Mouse (Mus musculus): ENCODE data around the gene Capn12. TPM values are rescaled to one million over a fixed set of nuclear protein-coding genes. Genes with fewer than 3 reads are reported as not detected.
A peak's percentile ranks its signal among the peaks of the same experiment; 100 is the strongest.

Capn12 gene
- total and polyA plus RNA-seq, 2 experiments from 2014 or later, result 0.38 to 0.41 TPM

DNA sequence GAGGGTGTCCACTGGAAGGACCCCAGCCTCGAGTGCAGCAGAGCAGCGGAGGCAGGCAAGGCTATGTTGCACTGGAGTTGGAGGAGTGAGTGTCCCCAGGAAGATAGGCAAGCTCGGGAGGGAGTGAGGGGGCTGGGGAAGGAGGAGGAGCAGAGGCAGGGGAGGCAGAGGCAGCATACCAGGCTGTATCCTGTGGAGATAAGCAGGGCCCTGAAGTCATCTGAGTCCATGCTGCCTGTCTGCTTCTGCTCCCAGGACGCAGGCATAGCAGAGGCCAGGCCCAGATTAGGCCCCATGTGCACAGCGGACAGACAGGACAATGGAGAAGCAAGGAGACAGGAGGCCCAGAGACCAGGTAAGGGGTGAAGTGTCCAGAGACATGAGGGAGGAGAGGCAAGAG, 13.7 kb downstream of the Capn12 start:
- H3K9me3 ChIP-seq (ENCODE audit: low read length), result no peaks in the 10 kb centered on the region
- DNase-seq (ENCODE audit: low spot score), result no peak
- no peak overlapping the region for H3K4me3 ChIP-seq (ENCODE audit: low read depth, low read length)
- no peak overlapping the region for H3K4me2 ChIP-seq (ENCODE audit: low read depth, low read length, poor library complexity, severe bottlenecking)
- H3K4me1 ChIP-seq (ENCODE audit: insufficient read depth, low read length), result no peaks in the 10 kb centered on the region
- ATAC-seq (ENCODE audit: low FRiP score), result no peak
- H3K27ac ChIP-seq (ENCODE audit: low read depth, low read length), result no peak overlapping the region
- WGBS, result 51% methylated on average over 5 of the region's 5 CpGs
- no peak for TF ChIP-seq CTCF (IDR thresholded peaks at IDR 0.05)
- no peaks in the 10 kb centered on the region for H3K27me3 ChIP-seq (ENCODE audit: insufficient read depth, low read length)
- no peak overlapping the region for H3K9ac ChIP-seq (replicated peaks; ENCODE audit: low read length, poor library complexity, severe bottlenecking)
- peaks cover 87% of the 10 kb centered on the region for H3K36me3 ChIP-seq (ENCODE audit: insufficient read depth, low read length)

DNA sequence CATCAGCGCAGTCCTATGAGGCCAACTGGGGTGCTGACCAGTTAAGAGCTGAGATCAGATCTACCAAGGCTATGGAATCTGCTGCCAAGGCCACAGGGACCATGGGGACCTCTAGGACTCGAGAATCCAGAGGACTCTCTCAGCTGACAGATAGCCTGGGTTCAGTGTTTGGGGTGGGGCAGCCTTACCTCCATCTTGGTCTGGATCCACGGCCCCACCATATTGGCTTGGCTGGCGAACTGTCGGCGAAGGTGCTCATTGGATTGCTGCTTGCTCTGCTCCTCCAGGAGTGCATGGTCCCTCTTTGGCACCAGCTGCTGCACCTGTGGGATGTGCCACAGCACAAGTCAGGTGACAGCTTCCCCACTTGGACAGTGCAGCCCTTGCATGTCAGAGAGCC, 16.4 kb downstream of the Capn12 start:
- Histone ChIP-seq H3K9me3 (ENCODE audit: low read length) (no peaks in the 10 kb centered on the region), H3K27ac (ENCODE audit: low read depth, low read length) (no peak overlapping the region), H3K4me1 (ENCODE audit: insufficient read depth, low read length) (no peaks in the 10 kb centered on the region), H3K36me3 (ENCODE audit: insufficient read depth, low read length) (peaks cover 91% of the 10 kb centered on the region), H3K9ac (replicated peaks; ENCODE audit: low read length, poor library complexity, severe bottlenecking) (no peak overlapping the region), H3K4me3 (ENCODE audit: low read depth, low read length) (no peak overlapping the region), H3K4me2 (ENCODE audit: low read depth, low read length, poor library complexity, severe bottlenecking) (no peak overlapping the region), H3K27me3 (ENCODE audit: insufficient read depth, low read length) (no peaks in the 10 kb centered on the region)
- no peak for TF ChIP-seq CTCF (IDR thresholded peaks at IDR 0.05)
- DNase-seq (ENCODE audit: low spot score), result no peak
- WGBS, result 93% methylated on average over 6 of the region's 6 CpGs
- no peak for ATAC-seq (ENCODE audit: low FRiP score)

DNA sequence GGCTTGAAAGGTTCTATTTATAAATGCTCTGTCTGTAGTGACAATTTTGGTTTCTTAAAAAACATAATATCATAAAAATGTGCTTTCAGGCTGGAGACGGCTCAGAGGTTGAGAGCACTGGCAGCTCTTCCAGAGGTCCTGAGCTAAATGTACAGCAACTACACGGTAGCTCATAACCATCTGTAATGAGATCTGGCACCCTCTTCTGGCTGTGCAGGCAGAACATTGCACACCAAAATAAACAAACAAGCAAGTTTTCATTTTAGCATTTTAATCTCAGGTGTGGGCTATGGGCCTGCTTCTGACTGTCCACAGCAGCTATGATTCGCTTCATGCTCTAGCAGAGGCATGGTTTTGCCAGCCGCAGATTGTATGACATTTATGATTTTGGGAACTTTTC, 18.8 kb downstream of the Capn12 start:
- no peaks in the 10 kb centered on the region for H3K27me3 ChIP-seq (ENCODE audit: insufficient read depth, low read length)

DNA sequence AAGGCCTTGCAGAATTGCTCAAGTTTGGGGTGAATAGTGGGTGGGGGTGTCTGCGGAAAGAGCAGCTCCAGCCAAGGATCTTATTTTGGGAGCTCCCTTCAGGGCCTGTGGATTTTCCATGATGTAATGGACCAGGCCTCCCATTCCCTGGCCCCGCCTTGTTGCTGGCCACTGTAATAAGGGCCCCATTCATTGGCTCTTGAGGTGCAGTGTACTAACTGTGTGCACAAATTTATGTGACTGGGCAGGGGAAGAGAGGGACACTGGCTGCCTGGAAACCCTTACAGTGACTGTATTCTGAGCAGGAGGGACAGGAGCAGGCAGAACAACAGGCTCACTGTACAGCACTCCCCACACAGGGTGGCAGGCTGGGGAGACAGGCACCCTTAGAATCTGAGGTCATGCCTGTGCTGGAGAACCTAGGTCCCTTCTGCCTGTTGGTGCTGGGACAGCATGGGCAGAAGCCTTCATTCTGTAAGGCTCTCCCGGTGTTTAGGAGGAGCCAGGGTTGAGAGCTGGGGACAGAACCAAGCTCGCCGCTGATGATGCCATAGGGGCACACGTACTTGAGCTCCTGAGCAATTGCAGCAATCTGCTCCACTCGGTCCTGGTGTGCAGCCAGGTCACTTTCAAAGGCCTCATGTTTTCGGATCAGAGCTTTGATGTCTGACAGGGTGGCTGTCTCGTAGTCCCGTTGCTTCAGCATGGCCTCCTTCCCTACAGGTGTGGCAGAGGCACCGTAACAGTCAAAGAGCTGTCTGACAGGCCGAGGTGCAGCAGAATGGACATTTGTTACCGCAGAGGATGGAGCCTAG, 20.3 kb downstream of the Capn12 start:
- WGBS, result 89% methylated on average over 13 of the region's 13 CpGs
- no peak overlapping the region for H3K27ac ChIP-seq (ENCODE audit: low read depth, low read length)
- no peak overlapping the region for H3K9ac ChIP-seq (replicated peaks; ENCODE audit: low read length, poor library complexity, severe bottlenecking)
- H3K36me3 ChIP-seq (ENCODE audit: insufficient read depth, low read length), result peaks cover 94% of the 10 kb centered on the region
- ATAC-seq (ENCODE audit: low FRiP score), result no peak
- H3K4me2 ChIP-seq (ENCODE audit: low read depth, low read length, poor library complexity, severe bottlenecking), result no peak overlapping the region
- no peaks in the 10 kb centered on the region for H3K27me3 ChIP-seq (ENCODE audit: insufficient read depth, low read length)
- no peak for DNase-seq (ENCODE audit: low spot score)
- TF ChIP-seq CTCF (IDR thresholded peaks at IDR 0.05), result no peak
- no peaks in the 10 kb centered on the region for H3K9me3 ChIP-seq (ENCODE audit: low read length)
- H3K4me1 ChIP-seq (ENCODE audit: insufficient read depth, low read length), result no peaks in the 10 kb centered on the region
- H3K4me3 ChIP-seq (ENCODE audit: low read depth, low read length), result no peak overlapping the region

More for the DNA sequence above, 18.8 kb downstream of the Capn12 start:
- 88% methylated on average over 4 of the region's 4 CpGs for WGBS
- Histone ChIP-seq H3K4me1 (ENCODE audit: insufficient read depth, low read length) (no peaks in the 10 kb centered on the region), H3K9me3 (ENCODE audit: low read length) (no peaks in the 10 kb centered on the region), H3K36me3 (ENCODE audit: insufficient read depth, low read length) (peaks cover 95% of the 10 kb centered on the region), H3K9ac (replicated peaks; ENCODE audit: low read length, poor library complexity, severe bottlenecking) (no peak overlapping the region), H3K27ac (ENCODE audit: low read depth, low read length) (no peak overlapping the region), H3K4me3 (ENCODE audit: low read depth, low read length) (no peak overlapping the region), H3K4me2 (ENCODE audit: low read depth, low read length, poor library complexity, severe bottlenecking) (no peak overlapping the region)
- ATAC-seq (ENCODE audit: low FRiP score) (no peak), DNase-seq (ENCODE audit: low spot score) (no peak)
- TF ChIP-seq CTCF (IDR thresholded peaks at IDR 0.05), result peak; percentile 39

DNA sequence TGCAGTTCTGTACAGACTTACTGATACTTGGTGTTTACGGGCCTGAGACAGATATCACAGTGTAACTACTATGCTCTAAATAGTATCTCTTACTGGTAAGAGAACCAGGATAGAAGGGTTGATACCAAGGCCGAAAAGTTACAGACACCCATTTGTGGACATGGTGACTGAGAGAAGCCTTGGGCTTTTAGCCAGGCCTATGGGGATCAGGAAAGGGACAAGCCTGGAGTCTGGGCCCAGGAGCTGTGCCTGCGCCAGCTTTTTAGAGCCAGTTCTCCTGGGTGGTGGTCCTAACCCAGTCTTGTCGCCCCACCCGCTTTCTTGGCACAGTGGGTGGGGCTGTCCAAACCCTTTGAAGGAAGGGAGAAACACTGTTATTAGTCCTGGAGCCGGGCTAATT, 21.0 kb downstream of the Capn12 start:
- no peaks in the 10 kb centered on the region for H3K27me3 ChIP-seq (ENCODE audit: insufficient read depth, low read length)
- no peak overlapping the region for H3K4me3 ChIP-seq (ENCODE audit: low read depth, low read length)
- no peaks in the 10 kb centered on the region for H3K9me3 ChIP-seq (ENCODE audit: low read length)
- no peak for DNase-seq (ENCODE audit: low spot score)
- no peak overlapping the region for H3K9ac ChIP-seq (replicated peaks; ENCODE audit: low read length, poor library complexity, severe bottlenecking)
- no peak overlapping the region for H3K27ac ChIP-seq (ENCODE audit: low read depth, low read length)
- 88% methylated on average over 6 of the region's 6 CpGs for WGBS
- peaks cover 94% of the 10 kb centered on the region for H3K36me3 ChIP-seq (ENCODE audit: insufficient read depth, low read length)
- TF ChIP-seq CTCF (IDR thresholded peaks at IDR 0.05), result no peak
- H3K4me1 ChIP-seq (ENCODE audit: insufficient read depth, low read length), result no peaks in the 10 kb centered on the region
- no peak overlapping the region for H3K4me2 ChIP-seq (ENCODE audit: low read depth, low read length, poor library complexity, severe bottlenecking)
- ATAC-seq (ENCODE audit: low FRiP score), result no peak

DNA sequence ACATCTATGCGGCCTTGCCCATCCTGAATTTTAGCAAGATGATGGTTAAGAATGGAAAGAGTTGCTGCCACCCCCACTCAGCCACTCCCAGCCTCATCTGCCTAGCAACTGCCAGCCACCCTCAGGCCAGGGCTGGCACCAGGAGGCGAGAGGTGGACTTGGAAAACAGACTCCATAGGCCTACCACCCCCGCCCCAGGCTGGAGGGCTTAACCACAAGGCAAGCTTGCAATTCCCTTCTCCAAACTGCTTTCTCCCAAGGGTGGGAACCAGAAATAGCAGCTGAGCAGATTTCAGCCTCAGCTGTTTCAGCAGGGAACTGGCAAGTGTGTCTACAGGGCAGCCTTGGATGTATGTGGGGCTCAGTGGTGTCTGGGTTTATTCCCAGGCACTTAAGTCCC, 21.6 kb downstream of the Capn12 start:
- no peak for DNase-seq (ENCODE audit: low spot score)
- WGBS, result 90% methylated on average over 3 of the region's 3 CpGs
- H3K36me3 ChIP-seq (ENCODE audit: insufficient read depth, low read length), result peaks cover 94% of the 10 kb centered on the region

More for the DNA sequence above, 21.6 kb downstream of the Capn12 start:
- ATAC-seq (ENCODE audit: low FRiP score), result no peak
- H3K27ac ChIP-seq (ENCODE audit: low read depth, low read length), result no peak overlapping the region
- no peaks in the 10 kb centered on the region for H3K27me3 ChIP-seq (ENCODE audit: insufficient read depth, low read length)
- TF ChIP-seq CTCF (IDR thresholded peaks at IDR 0.05), result no peak
- no peak overlapping the region for H3K4me3 ChIP-seq (ENCODE audit: low read depth, low read length)
- no peak overlapping the region for H3K9ac ChIP-seq (replicated peaks; ENCODE audit: low read length, poor library complexity, severe bottlenecking)
- H3K4me2 ChIP-seq (ENCODE audit: low read depth, low read length, poor library complexity, severe bottlenecking), result no peak overlapping the region
- no peaks in the 10 kb centered on the region for H3K4me1 ChIP-seq (ENCODE audit: insufficient read depth, low read length)
- no peaks in the 10 kb centered on the region for H3K9me3 ChIP-seq (ENCODE audit: low read length)

Data from midbrain, postnatal 0 days (tissue).